Mouse (Mus musculus) spleen, adult 2 months (tissue): ENCODE data around the gene Defa33. TPM values are rescaled to one million over a fixed set of nuclear protein-coding genes. Genes with fewer than 3 reads are reported as not detected.
"Not testable (repeated sequence)": the region's sequence is repeated elsewhere in the genome, so short reads cannot be mapped to it uniquely, and the experiment has no call there.

ENCODE experiments used
- DNase-seq, 2 experiments: peaks; one replicate each; pipeline versions ENCODE4 v3.0.0 to v3.0.0-alpha.2; 2012 to 2021; ENCODE audit warnings: low spot score in 2 of 2, low read depth in 1 of 2
- H3K27ac ChIP-seq: fragments of 200-500 bp; 2 replicates; pipeline ENCODE4 v1.5.1; 2012; ENCODE audit warnings: low read length, inconsistent platforms; ENCODE audit not compliant: insufficient read depth
- H3K27me3 ChIP-seq: fragments of 200-500 bp; 2 replicates; pipeline ENCODE4 v1.6.1; 2012; ENCODE audit warnings: mild to moderate bottlenecking, moderate library complexity, low read length, inconsistent platforms; ENCODE audit not compliant: control insufficient read depth, insufficient read depth
- H3K36me3 ChIP-seq: fragments of 200-500 bp; 2 replicates; pipeline ENCODE4 v1.6.1; 2012; ENCODE audit warnings: mild to moderate bottlenecking, low read length, inconsistent platforms; ENCODE audit not compliant: control insufficient read depth, insufficient read depth
- H3K4me1 ChIP-seq: fragments of 200-500 bp; 2 replicates; pipeline ENCODE4 v1.6.1; 2011; ENCODE audit warnings: inconsistent platforms; ENCODE audit not compliant: control insufficient read depth, insufficient read depth, insufficient read length
- H3K4me3 ChIP-seq: fragments of 200-500 bp; 2 replicates; pipeline ENCODE4 v1.5.1; 2011; ENCODE audit warnings: mild to moderate bottlenecking, inconsistent platforms; ENCODE audit not compliant: insufficient read depth, insufficient read length; ENCODE audit errors: extremely low read depth
- WGBS: fragments of 180-500 bp; shearing (Covaris S2); methylation state at CpG from one replicate; pipeline ENCODE4 v1.1.7; 2018; 5-methylcytosine and 5-hydroxymethylcytosine counted together
- polyA plus RNA-seq: library from polyadenylated mRNA; depleted of rRNA; stranded (reverse); fragments of >200 nt; gene quantifications from 2 replicates; pipeline ENCODE4 v1.2.3, GENCODE M21; 2012; rRNA removed

The Defa33 gene
- polyA plus RNA-seq, result not detected in 2 replicates

- H3K4me1 ChIP-seq, H3K27me3 ChIP-seq, H3K4me3 ChIP-seq, H3K36me3 ChIP-seq, DNase-seq, H3K27ac ChIP-seq: not testable (repeated sequence)
- no CpG with 5 or more reads among the region's 2 CpGs for WGBS
Measured at GRCm38 (mm10) chr8:21391511-21391910, at the start of gene Defa33. Gene Defa33, plus strand, starts transcription at chr8:21391811.

- H3K27me3 ChIP-seq, H3K4me3 ChIP-seq, H3K27ac ChIP-seq, DNase-seq, H3K36me3 ChIP-seq, H3K4me1 ChIP-seq: not testable (repeated sequence)
- no CpG with 5 or more reads among the region's 2 CpGs for WGBS
Measured at GRCm38 (mm10) chr8:21378215-21378614, 13.4 kb upstream of the Defa33 start, which contains the start of gene Defa2. Gene Defa2, plus strand, starts transcription at chr8:21378515.

- WGBS, result no CpG with 5 or more reads among the region's 1 CpGs
- not testable (repeated sequence) for H3K27me3 ChIP-seq, H3K27ac ChIP-seq, H3K4me3 ChIP-seq, H3K4me1 ChIP-seq, DNase-seq, H3K36me3 ChIP-seq
Measured at GRCm38 (mm10) chr8:21427111-21427510, 35.5 kb downstream of the Defa33 start, which contains the start of gene Defa36. Gene Defa36, plus strand, starts transcription at chr8:21427411.

Other genes with a start within 250 kb of the Defa33 start
- gene Defa22, start 229.5 kb upstream of the Defa33 start, polyA plus RNA-seq, result not detected in 2 replicates
- not detected in 2 replicates for gene Defa31, start 200.2 kb upstream of the Defa33 start, polyA plus RNA-seq
- gene Gm15293, start 190.2 kb upstream of the Defa33 start, polyA plus RNA-seq, result not detected in 2 replicates
- gene Gm15292, start 142.1 kb upstream of the Defa33 start, polyA plus RNA-seq, result not detected in 2 replicates
- gene Defa27, start 76.3 kb upstream of the Defa33 start, polyA plus RNA-seq, result not detected in 2 replicates
- not detected in 2 replicates for gene Defa29, start 64.8 kb upstream of the Defa33 start, polyA plus RNA-seq
- not detected in 2 replicates for gene Defa2, start 13.3 kb upstream of the Defa33 start, polyA plus RNA-seq
- not detected in 2 replicates for gene Defa36, start 35.6 kb downstream of the Defa33 start, polyA plus RNA-seq
- gene Gm7849, start 64.7 kb downstream of the Defa33 start, polyA plus RNA-seq, result not detected in 2 replicates
- not detected in 2 replicates for gene Defa20, start 117.4 kb downstream of the Defa33 start, polyA plus RNA-seq
- gene Defa32, start 137.2 kb downstream of the Defa33 start, polyA plus RNA-seq, result not detected in 2 replicates
- gene Defa37, start 173.6 kb downstream of the Defa33 start, polyA plus RNA-seq, result not detected in 2 replicates
- not detected in 2 replicates for gene Defa28, start 191.2 kb downstream of the Defa33 start, polyA plus RNA-seq
- gene Gm7861, start 202.7 kb downstream of the Defa33 start, polyA plus RNA-seq, result not detected in 2 replicates
- gene Defa26, start 226.4 kb downstream of the Defa33 start, polyA plus RNA-seq, result not detected in 2 replicates